Mouse (Mus musculus) thymus, adult 2 months (tissue): ENCODE results near the gene Acacb.

Source experiments
- CTCF ChIP-seq: fragments of 200-500 bp; IDR thresholded peaks from 2 replicates; pipeline ENCODE4 v1.5.1; 2012; ENCODE audit warnings: mild to moderate bottlenecking, control low read depth, low read length, moderate library complexity, borderline replicate concordance; ENCODE audit not compliant: control insufficient read depth, poor library complexity, insufficient read depth; ENCODE audit errors: extremely low read depth
- POLR2A ChIP-seq: fragments of 200-500 bp; IDR thresholded peaks from 2 replicates; pipeline ENCODE4 v1.6.1; 2012; ENCODE audit warnings: mild to moderate bottlenecking, low read length, control low read depth, moderate library complexity; ENCODE audit not compliant: control insufficient read depth, poor library complexity, insufficient read depth; ENCODE audit errors: extremely low read depth

GRCm38 (mm10) chr5:114279382-114280143 lies 133.2 kb downstream of the Acacb start:
- TF ChIP-seq CTCF (no peak), POLR2A (no peak)
